Mouse (Mus musculus) thymus, postnatal 25 days (tissue): ENCODE data around the gene Marc2.
A peak's percentile ranks its signal among the peaks of the same experiment; 100 is the strongest.

Source experiments
- DNase-seq: peaks from one replicate; pipeline ENCODE4 v3.0.0; 2022

Gene Marc2

DNA sequence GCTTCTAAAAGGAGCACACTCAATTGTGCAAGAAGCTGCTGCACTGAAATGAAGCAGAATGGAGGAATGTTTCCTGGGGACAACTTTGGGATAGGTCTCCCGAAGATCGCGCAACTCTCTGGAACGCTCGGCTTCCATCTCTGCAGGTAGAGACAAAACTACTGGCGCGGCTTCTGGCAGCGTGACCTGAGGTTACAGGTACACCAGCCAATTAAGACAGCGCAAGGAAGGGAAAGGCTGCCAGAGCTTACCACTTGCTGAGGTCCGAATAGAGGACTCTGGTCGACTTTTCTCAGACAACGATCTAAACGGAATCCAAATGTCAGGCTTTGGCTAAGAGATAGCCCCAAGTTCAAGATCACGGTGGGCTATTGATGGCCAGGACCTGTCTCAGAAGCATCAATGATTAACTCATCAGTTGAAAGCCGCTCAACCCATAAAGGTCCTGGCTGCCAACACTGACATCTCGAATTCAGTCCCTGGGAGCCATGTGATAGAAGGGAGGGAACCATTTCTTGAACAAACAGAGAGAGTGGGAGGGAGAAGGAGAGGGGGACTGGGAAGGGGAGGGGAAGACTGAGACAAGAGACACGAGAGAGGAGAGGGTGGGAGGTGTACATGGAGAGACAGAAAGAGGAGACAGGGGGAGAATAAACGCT, at the start of gene Marc2:
Gene Marc2 (minus strand): TSS at position 360 of the 659 bp plus-strand sequence.
- no peak for DNase-seq

DNA sequence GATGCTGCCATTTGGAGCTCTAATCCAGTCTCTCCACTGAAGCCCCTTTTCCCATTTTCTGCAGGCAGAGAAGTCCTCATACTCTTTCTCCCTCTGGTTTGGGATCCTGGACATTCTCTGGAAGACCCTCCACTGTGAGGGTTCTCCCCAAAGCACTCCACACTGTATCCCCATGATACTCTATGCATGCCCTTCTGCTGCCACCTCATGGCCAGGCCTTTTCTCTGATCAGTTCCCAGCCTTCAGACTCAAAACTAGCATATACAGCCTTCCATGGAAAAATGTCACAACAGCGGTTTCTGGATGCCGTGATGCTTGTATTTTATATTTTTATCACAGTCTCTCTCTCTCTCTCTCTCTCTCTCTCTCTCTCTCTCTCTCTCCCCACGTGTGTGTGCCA, 45.7 kb upstream of the Marc2 start:
- DNase-seq: no peak

DNA sequence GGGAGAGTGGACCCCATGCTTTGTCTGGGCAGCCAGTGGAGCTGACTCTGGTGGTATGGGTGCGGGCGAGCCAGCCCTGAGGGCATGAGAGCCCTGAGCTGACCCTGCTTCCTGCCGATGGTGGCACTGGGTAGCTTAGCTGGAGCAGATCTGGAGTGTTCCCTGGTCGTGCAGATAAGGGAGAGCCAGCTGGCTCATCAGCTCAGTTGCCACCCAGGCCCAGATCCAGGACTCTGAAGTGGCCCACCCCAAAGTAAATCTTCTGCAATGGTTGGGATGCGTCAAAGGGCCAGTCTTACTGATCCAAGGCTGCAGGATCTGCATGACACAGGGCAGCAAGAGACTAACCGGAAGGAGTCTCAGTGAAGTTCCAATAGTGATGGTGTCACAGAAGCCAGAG, 43.2 kb upstream of the Marc2 start:
- DNase-seq: no peak

DNA sequence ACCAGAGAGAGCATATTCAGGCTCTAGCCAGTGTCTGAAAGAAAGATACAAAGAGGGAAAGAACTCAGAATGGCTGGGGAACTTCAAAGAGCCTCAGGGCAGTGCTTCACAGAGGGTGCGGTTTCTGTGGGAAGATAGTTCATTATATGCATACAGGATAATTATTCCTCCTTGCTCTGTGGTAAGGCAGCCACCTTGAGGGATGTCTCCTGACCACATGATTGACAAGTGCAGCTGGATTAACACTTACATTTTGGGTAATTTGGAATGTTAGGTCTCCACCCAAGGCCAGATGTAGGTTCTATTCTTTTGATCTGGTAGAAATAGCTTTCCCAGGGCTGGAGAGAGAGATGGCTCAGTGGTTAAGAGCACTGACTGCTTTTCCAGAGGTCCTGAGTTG, 39.9 kb upstream of the Marc2 start:
- no peak for DNase-seq

DNA sequence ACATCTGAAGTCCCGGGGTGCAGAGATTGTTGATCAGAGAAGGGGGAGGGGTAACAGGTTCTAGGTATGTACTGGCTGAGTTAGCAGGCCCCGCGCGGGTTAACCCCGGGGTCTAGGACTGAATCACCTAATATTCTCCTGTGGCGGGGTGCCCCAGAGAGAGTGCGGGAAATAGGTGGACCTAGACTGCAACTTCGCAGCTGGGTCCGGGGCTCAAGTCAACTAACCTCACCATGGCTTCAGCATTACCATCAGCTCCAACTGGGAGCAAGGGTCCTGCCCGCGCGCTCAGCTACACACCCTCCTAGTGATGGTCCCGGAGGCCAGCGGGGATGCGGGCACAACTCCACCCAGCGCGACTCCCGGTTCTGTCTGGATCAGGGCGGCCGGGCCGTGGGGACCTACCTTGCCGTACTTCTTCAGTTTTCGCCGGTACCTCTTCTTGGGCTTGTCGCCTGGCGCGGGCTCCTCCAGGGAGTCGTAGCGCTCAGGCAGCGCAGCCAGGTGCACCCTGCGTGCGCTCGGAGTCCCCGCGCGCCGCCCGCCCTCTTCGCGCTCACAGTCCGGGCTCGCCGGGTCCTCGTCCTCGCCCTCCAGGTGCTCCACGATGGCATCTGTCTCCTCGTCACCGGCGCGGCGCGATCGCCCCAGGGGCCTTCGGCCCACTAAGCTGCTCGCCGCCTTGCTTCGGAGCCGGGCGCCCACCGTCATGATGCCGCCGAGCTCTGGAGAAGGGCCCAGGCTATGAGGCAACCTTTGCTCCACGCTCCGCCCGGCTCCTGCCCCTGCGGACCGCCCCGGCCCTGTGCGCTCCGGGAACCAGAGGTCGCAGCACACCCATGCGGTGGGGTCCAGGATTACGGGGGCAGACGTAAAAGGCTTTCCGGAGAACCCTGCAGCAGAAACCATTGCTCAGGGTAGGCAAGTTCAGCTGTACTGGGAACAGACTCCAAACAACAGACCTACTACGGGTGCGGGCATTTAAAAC, 36.3 kb upstream of the Marc2 start, which contains the start of gene C130074G19Rik:
Gene C130074G19Rik (minus strand): TSS at position 938 of the 988 bp plus-strand sequence.
- peak; percentile 6 for DNase-seq

DNA sequence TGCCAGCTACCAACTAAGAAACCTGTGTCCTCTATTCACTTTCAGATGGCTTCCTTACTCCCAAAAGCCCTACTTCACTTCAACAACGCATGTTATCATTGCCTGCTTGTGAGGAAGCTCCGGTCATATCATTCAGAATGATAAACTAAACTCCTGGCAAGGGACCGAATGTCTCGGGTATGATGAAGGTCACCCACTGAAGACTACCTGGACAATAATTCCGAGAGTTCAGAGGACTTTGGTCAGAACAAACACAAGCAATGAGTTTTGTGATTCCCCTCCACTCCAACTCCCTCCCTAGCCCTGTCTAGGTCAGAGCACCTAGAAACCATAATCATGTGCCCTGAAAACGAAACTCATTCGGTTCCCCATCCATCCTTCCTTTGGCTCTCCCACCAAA, 35.6 kb upstream of the Marc2 start:
- DNase-seq: no peak

DNA sequence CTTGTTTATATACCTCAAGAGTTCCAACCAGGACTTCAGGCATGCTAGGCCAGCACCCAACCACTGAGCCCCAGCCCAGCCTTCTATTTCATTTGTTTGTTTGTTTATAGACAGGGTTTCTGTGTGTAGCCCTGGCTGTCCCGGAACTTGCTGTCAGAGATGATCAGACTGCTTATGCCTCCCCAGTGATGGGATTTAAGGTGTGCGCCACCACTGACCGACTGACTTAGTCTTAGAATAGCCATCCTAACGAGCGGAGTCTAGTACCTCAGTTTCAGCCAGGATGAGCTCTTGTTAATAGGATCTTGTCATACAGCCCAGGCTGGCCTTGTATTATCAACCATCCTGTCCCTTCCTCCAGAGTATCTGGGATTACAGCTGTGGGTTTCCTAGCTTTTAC, 35.0 kb upstream of the Marc2 start:
- no peak for DNase-seq

DNA sequence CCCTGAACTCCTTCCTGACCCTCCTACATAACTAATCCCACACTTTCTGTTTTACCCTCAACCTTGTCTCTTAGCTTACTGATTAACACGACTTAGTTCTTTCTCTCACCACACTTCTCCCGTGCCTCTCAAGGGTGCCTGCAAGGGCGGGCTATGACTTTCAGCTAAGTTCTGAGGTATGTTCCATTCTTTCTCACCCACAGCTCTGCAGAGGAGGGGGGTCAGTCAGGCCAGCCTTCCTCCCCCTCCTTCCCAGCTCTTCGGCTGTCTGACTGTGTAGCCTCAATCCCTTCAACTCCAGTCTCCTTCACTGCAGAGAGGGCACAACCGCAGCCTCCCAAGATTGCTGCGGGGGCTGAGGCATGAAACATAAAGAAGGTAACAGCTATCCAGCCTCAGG, 32.6 kb upstream of the Marc2 start:
- no peak for DNase-seq

DNA sequence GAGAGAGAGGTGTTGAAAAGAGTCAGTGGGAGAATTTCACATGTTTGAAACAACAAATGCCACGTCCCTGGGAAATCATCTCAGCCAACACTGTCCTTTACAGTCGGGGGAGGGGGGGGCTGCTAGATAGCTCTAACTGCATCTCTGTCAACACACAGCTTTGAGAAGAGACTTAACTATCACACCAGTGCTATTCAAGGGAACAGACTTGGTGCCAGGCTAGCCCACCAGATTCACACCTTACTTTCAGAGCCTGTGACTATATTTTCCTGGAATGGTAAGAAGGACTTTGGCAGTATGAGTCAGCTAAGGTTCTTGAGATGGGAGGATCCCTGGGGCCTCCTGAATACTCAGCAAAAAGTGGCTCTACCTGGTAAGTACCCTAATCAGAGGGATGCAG, 31.1 kb upstream of the Marc2 start:
- no peak for DNase-seq

DNA sequence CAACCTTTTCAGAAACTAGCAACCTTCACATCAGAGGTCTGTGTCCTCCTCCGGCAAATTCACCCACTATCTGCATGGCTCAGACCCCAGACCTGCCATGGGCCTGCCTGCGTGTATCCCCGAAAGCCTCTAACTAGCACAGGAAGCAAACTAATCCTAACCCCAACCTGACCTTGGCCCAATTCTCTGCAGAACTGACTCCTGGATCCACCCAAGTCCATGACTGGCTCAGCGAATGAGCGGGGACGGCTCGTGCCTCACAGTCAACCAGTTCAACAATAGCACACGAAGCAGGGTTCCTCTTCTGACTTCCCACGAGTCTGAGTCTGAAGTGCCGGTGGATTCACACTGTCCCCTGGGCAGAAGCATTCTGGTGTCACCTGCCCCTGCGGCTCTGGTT, 27.7 kb upstream of the Marc2 start:
- no peak for DNase-seq

DNA sequence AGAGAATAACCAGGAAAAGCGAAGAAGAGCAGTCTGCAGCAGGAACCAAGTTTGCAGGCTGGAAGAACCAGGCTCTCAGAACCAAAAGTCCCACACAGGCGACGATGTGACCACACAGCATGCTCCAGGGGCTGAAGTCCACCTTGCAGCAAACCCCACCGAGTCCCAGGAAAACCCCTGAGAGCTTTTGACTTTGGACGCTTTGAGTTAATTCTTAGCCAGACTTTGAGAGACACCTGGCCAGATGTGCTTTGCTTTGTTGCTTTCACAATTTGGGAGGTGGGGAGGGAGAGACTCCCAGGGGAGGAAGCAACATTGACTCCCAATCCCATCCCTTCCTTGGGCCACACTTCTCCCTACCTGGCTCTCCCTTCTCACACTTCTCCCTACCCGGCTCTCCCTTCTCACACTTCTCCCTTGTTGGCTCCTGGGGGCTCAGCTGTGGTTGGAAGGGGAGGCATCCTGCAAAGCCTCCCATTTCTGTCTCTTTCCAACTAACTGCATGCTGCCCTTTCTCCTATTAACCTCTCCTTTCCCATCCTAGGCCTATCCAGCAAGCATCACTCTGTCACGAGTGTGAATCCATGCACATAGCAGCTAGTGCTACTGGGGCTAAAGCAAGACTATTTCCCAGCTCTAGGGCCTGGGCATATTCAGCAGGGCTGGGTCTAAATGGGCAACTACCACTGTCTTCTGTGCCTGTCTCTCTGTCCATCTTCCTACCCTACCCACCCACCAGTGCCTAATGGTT, 26.0 kb upstream of the Marc2 start:
- no peak for DNase-seq

DNA sequence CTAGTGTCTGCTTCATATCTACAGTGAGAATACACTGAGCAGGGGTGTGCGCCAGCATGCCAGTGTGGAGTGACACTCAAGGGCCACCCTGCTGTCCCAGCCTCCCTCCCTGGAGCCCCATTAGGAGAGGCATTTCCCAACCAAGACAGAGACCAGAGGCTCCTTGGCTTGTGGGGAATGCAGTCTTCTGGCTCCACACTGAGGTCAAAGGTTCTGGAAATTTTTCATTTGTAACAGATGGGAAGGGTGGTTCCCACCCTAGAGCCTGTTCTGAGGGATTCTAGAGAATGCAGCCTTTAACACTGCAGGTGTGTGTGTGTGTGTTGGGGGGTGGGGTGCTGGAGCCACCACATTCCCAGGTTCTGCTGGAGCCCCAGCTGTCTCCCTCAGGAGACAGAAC, 25.3 kb upstream of the Marc2 start:
- no peak for DNase-seq

DNA sequence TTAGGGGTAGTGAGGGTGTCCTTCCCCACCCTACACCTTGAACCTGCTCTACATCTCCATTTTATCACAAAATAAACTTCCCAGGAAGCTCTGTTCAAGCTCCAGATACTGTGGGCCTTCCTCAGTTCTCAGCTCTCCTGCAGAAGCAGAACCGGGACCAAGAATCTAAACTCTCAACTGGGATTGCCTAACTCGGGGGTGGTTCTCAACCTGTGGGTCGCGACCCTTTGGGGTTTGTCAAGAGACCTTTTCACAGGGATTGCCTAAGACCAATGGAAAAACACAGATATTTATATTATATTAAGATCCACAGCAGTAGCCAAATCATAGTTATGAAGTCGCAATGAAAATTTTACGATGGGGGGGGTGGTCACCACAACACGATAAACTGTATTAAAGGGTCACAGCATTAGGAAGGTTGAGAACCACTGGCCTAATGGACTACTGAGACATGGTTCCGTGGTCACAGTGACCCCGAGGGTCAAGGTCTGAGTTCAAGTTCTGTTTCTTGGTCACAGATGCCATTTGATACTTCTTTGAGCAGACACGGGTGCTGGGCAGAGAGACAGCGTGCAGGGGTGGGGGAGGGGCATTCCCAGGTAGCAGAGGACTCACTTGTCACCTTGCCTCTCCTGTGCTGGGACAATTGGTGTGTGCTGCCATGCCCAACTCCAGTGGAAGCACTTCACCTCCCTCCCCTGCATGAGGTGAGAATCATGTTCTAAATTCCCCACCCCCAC, 24.6 kb upstream of the Marc2 start:
- DNase-seq: no peak

DNA sequence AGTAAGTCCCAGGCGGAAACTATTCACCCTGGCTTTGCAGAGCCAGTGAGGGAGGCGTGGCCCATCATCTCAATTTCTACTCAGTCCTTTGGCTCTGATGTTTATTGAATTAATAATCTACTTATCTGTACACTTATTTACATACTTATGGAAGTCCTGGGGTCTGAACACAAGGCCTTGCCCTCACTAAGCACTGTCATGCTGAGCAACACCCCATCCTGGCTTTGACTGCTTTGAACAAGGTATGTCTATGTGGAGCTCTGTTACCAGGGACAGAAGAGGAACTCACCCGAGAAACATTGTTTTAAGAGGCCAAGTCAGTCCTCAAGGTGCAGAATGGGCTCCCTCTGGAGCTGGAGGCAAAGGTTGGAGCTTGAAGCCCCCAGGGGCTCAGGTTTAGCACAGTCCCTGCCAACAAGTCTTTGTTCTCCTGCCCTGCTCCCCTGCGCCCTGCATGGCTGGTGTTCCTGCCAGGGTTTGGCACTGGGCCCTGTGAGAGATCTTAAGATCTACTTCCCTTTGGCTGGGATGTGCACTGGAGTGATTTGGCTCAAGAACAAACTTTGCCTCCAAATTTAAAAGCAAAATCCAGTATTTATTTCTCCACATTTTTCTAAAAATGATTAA, 23.8 kb upstream of the Marc2 start:
- DNase-seq: no peak

DNA sequence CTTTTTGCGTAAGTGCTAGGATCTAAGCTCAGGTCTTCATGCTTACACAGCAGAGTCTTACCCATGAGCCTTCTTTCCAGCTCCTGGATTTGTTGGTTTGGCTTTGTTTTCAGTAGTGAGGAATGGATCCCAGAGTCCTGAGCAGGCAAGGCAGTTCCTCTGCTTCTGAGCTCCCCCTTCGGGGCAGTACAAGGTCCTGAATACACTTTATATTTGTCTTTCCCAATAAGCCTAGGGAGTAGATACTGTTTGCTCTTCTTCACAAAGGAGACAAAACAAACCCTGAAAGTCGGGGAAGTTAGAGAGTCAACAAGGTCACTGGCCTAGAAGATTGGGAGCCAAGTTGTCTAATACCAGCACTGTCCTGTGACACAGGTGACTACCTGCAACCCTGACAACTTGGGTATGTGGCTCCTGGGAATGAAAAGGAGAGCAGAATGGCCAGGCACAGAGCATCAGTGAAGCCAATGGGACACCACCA, 21.4 kb upstream of the Marc2 start:
- DNase-seq: no peak

DNA sequence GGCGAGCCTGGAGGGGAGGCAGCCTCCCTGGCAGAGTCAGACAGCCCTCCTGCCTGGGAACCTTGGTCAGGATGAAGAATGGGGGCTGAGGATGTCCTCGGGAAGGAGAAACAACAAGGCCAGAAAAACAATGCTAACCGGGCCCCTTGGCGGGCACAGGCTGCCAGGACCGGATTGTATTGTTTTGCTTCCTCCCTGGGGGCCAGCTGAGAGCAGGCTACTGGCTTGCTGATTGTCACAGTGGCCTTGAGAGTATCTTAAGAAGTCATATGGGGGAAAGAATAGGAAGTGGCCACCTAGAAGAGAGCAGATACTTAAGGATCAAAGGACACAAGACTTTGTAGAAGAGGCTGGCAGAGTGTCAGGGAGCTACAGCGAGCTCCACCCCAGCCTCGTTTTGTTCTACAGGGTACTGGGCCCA, 18.1 kb upstream of the Marc2 start:
- no peak for DNase-seq

DNA sequence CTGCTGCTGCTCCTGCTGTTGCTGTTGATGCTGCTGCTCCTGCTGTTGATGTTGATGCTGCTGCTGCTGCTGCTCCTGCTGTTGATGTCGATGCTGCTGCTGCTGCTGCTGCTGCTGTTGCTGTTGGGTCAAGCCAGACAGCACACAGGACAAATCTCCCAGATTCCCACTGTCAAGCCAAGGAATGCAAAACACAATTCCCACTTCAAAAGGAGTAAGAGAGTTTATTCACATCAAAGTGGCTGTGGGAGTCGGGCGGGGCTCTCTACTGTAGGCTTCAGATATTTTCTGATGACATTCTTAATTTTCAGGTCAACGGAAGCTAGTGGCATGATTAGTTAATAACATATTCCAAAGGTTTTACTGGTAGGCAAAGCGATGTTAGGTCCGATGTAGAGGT, 16.4 kb upstream of the Marc2 start:
- no peak for DNase-seq

DNA sequence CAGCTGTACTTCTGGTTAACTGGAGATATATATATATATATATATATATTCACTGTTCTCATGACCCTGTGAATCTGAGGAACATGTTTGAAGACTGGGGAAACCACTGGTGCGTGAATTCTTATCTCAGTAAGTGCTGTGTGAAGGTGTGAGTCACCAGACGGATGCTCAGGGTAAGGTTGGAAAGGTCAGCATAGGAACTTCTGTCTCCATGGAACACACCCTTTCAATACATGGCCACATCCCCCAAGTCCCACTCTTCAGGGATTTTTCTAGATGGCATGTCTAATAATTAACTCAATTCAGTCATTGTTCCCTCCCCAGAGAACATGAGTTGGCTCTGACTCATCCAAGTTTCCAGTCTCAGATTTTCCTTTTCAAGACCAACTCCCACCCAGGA, 15.3 kb upstream of the Marc2 start:
- DNase-seq: no peak

DNA sequence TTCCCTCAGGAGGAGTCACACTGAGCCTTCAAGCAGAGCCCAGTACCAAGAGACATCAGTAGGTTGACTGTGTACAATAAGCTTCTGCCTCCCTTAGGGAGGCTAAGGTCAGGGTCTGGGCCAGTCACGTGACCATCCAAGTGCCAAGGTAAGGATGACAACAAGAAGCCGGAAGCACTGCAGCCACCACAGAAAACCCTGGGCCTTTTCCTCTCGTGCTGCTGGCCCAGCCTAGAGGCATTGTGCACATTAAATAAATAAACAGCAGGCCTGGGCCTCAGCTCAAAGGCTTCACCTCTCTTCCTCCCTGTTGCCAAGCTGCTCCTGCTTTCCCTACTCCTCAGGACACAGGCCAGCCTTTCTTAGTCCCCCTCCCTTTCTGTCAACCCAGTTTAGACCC, 14.0 kb upstream of the Marc2 start:
- DNase-seq: no peak

DNA sequence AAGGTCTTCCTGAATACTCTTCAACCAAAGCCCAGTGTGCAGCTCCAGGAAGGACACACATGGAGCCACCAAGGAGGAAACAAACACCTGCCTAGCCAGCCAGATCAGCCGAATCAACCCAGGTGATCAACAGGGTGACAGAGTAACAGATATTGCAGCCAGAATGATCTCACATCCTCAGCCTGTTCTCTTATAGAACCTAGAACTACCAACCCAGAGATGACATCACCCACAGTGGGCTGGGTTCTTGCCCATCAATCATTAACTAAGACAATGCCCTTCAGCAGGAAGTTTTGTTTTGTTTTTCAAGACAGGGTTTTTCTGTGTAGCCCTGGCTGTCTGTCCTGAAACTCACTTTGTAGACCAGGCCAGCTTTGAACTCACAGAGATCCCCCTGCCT, 12.0 kb upstream of the Marc2 start:
- no peak for DNase-seq

DNA sequence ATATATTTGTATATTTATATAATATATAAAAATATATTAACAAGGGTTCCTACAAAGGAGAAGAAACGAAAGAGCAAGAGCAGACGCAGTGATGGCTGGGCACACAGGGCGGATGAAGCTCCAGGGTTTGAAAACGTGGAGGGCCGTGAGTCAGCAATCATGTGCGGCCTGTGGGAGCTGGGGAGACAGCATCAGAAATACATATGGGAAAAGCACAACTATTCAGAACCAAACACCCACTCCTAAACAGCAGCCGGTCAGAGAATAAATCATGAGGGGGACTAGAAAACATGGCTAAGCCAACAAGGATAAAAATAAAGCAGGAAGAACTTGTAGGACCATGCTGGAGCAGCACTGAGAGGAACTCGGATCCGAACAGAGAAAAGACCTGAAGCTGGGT, 11.0 kb upstream of the Marc2 start:
- no peak for DNase-seq

DNA sequence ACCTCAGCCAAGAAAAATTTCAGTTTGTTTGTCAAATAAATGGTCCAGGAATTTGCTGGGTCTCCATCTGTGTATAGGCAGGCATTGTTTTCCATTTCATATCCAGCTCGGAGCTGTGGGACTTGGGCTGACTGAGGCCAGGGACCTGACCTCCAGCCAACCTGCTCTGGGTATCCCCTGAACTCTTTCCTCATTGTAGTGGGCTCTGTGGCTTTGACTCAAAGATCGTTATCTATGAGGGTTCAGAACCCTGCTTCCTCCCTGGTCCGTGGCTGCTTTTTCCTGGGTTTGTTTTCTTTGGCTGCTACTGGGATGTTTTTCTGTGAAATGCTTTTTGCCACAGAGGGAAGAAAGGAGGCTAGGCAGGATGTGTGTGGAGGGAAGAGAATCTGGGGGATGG, 7.7 kb upstream of the Marc2 start:
- no peak for DNase-seq
